Mouse (Mus musculus) liver, embryonic 14.5 days (tissue): ENCODE measurements around the gene Agps. TPM values are rescaled to one million over a fixed set of nuclear protein-coding genes. Genes with fewer than 3 reads are reported as not detected.

Experiments used
- ATAC-seq: fragments of 200-750 bp; cut with Nextera tagmentation; 2 replicates; pipeline ENCODE4 v1.8.0; 2017; ENCODE audit warnings: moderate number of reproducible peaks, mild to moderate bottlenecking, moderate library complexity; ENCODE audit not compliant: insufficient read depth
- DNase-seq, 3 experiments: peaks; one replicate each; pipeline ENCODE4 v3.0.0-alpha.2; 2012 to 2013; ENCODE audit warnings: low read depth in 3 of 3, low spot score in 3 of 3
- H3K27ac ChIP-seq: fragments of 300-500 bp; sonication (generic); 2 replicates; pipeline ENCODE4 v1.5.1; 2014; ENCODE audit warnings: moderate library complexity, mild to moderate bottlenecking, control low read depth, inconsistent platforms
- H3K27me3 ChIP-seq: fragments of 300-500 bp; sonication (generic); 2 replicates; pipeline ENCODE4 v1.6.1; 2014; ENCODE audit warnings: mild to moderate bottlenecking, low read length, moderate library complexity; ENCODE audit not compliant: control insufficient read depth, insufficient read depth
- H3K36me3 ChIP-seq: fragments of 300-500 bp; sonication (generic); replicated peaks from 2 replicates; pipeline ENCODE4 v1.6.1; 2014; ENCODE audit warnings: low read depth; ENCODE audit not compliant: control insufficient read depth, insufficient read depth
- H3K4me1 ChIP-seq, 2 experiments: fragments of 200-500 bp in 1 of 2; fragments of 300-500 bp in 1 of 2; sonication (generic) in 1 of 2; replicated peaks; 2 replicates each; pipeline ENCODE4 v1.6.1; 2012 to 2014; ENCODE audit warnings: antibody characterized with exemption in 1 of 2, inconsistent platforms in 1 of 2, low read length in 1 of 2; ENCODE audit not compliant: control insufficient read depth in 2 of 2, insufficient read depth in 2 of 2
- H3K4me2 ChIP-seq: fragments of 300-500 bp; sonication (generic); 2 replicates; pipeline ENCODE4 v1.6.1; 2014; ENCODE audit warnings: low read depth, mild to moderate bottlenecking, control low read depth, moderate library complexity
- H3K4me3 ChIP-seq, 2 experiments: fragments of 200-500 bp in 1 of 2; fragments of 300-500 bp in 1 of 2; sonication (generic) in 1 of 2; 2 replicates each; pipeline ENCODE4 v1.5.1; 2012 to 2014; ENCODE audit warnings: low read depth in 2 of 2, low read length in 2 of 2, mild to moderate bottlenecking in 2 of 2, control low read depth in 1 of 2, inconsistent platforms in 1 of 2, moderate library complexity in 1 of 2; ENCODE audit not compliant: insufficient read depth in 1 of 2
- H3K9ac ChIP-seq: fragments of 300-500 bp; sonication (generic); replicated peaks from 2 replicates; pipeline ENCODE4 v1.6.1; 2014; ENCODE audit warnings: mild to moderate bottlenecking, control low read depth, moderate library complexity
- H3K9me3 ChIP-seq: fragments of 300-500 bp; sonication (generic); 2 replicates; pipeline ENCODE4 v1.6.1; 2016; ENCODE audit warnings: low read length, mixed read lengths; ENCODE audit not compliant: control insufficient read depth
- CTCF ChIP-seq: IDR thresholded peaks from 2 replicates; pipeline ENCODE4 v1.5.1; 2016; ENCODE audit warnings: antibody characterized with exemption, low read depth, control low read depth
- EP300 ChIP-seq: IDR thresholded peaks from 2 replicates; pipeline ENCODE4 v1.6.1; 2016; ENCODE audit warnings: antibody characterized with exemption, low read depth
- WGBS: fragments of 180-500 bp; shearing (Covaris S2); extraction: QIAGEN DNeasy Blood & Tissue Kit; methylation state at CpG from one replicate; pipeline ENCODE4 v1.1.7; 2014; ENCODE audit not compliant: insufficient replicate concordance; 5-methylcytosine and 5-hydroxymethylcytosine counted together
- polyA plus RNA-seq, 2 experiments: library from polyadenylated mRNA; depleted of rRNA in 1 of 2; stranded (reverse) in 1 of 2; unstranded in 1 of 2; fragments of >200 nt; fragmentation: Nextera tagmentation in 1 of 2; extraction: Ambion mirVana in 1 of 2; gene quantifications; 2 replicates each; pipeline versions ENCODE4 v1.2.1 to v1.2.3; 2012 to 2014

Agps gene
- polyA plus RNA-seq, 2 experiments = 5.6 to 13.8 TPM

DNA sequence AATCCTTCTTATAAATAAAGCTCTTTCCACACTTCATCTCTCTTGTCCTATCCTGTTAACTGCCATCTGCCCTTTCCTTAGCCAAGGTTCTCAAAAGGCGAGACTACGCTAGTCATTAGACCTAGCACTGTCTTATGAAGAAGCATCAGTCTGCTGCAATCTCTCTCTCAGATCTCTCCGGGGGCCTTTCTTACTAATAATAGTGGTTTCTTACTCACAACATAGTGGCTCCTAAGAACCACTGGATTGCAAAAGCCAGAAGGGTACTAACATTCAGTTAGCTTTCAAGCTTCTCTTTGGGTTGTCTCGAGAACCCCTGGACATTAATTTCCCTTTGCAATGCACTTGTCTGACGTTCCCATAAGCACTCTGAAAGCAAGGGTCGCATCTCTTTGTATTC is 26.2 kb upstream of the Agps start:
- no peak for TF ChIP-seq EP300
- TF ChIP-seq CTCF = no peak
- Histone ChIP-seq H3K4me3 (no peak overlapping the region), H3K4me1 (no peaks in the 10 kb centered on the region), H3K36me3 (no peaks in the 10 kb centered on the region), H3K27me3 (no peaks in the 10 kb centered on the region), H3K9ac (no peak overlapping the region), H3K27ac (no peak overlapping the region), H3K9me3 (no peaks in the 10 kb centered on the region), H3K4me2 (no peak overlapping the region)
- 60% methylated on average over 6 of the region's 6 CpGs for WGBS
- ATAC-seq = no peak
- DNase-seq = no peak

DNA sequence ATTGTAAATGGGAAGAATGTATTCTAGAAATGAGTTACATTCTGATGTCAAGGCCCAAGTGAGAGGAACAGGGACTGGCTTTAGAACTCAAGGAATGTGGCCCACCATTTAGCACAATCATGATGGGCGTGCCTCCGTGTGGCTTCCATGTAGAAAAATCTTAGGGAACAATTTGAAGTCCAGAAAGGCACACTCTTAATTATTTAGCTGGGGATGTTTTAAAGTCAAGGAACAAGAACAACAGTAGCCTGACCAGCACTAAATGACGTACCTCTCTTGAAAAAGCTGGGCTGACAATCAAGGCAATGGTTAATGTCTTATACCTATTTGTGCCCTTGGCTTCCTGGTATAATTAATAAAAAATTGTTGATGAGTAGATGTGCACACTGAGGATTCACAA is 25.1 kb upstream of the Agps start:
- TF ChIP-seq CTCF = no peak
- no peak for TF ChIP-seq EP300
- Histone ChIP-seq H3K36me3 (no peaks in the 10 kb centered on the region), H3K27me3 (no peaks in the 10 kb centered on the region), H3K4me1 (no peaks in the 10 kb centered on the region), H3K4me3 (no peak overlapping the region), H3K9me3 (no peaks in the 10 kb centered on the region), H3K4me2 (no peak overlapping the region), H3K9ac (no peak overlapping the region), H3K27ac (no peak overlapping the region)
- ATAC-seq (no peak), DNase-seq (no peak)
- 83% methylated on average over 3 of the region's 3 CpGs for WGBS

DNA sequence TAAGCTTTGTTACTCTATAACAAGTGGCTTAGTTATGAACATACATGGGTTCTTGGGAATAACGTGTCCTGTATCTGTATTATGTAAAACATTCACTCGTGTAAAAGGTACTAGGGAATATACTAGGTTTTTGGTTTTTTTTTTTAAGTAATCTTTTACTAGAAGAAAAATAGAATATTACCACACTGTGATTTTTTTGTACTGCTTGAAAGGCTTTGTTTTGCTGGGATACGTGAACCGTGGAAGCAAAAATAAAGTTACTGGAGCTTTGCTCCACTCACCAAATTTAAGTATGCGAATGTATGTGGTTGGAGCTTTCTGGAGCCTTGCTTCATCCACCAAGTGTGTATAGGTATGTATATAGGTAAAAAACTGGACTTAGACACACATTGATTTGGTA is 24.5 kb upstream of the Agps start:
- Histone ChIP-seq H3K9me3 (no peaks in the 10 kb centered on the region), H3K27me3 (no peaks in the 10 kb centered on the region), H3K27ac (no peak overlapping the region), H3K4me2 (no peak overlapping the region), H3K4me1 (no peaks in the 10 kb centered on the region), H3K4me3 (no peak overlapping the region), H3K36me3 (no peaks in the 10 kb centered on the region), H3K9ac (no peak overlapping the region)
- ATAC-seq (no peak), DNase-seq (no peak)
- TF ChIP-seq EP300 (no peak), CTCF (no peak)
- WGBS = 81% methylated on average over 5 of the region's 5 CpGs

DNA sequence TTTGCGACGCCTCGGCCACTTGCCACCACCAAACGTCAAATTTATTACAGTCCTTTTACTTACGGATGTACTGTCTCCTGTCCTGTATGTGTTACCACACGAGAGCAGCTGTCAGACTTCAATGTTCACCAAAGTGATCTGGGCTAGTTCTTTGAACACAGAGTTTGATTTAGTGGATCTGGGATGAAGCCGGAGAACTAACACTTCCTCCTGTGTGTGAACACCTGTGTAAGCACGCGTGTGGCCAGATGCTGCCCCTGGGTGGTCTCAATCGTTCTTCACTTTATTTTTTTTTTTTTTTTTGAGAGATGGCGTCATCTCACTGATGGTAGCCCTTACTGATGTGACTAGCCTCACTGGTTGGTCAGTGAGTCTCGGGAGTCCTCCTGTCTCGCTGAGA is 17.1 kb upstream of the Agps start:
- DNase-seq = no peak
- Histone ChIP-seq H3K4me2 (no peak overlapping the region), H3K9me3 (no peaks in the 10 kb centered on the region), H3K4me1 (no peaks in the 10 kb centered on the region), H3K36me3 (no peaks in the 10 kb centered on the region), H3K4me3 (no peak overlapping the region), H3K27me3 (no peaks in the 10 kb centered on the region), H3K9ac (no peak overlapping the region), H3K27ac (no peak overlapping the region)
- no peak for ATAC-seq
- 73% methylated on average over 13 of the region's 13 CpGs for WGBS
- no peak for TF ChIP-seq CTCF
- TF ChIP-seq EP300 = no peak

DNA sequence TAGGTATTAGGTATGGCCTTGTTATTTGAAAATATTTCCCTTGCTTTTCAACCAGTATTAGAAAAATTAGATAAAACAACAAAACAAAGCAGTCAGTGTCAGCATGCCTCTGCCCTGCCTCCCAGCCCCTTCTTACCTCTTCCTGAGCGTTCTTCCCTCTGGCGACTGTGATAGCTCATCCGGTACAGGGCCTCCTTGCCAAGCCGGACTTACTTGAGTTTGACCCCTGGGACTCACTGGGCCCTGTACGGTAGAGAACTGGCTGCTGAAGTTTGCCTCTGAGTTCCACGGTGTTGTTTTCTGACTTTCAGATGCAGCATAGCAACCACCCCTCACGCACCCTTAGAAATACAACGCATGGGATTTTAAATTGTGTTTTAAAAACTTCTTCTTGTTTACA is 16.5 kb upstream of the Agps start:
- ATAC-seq (no peak), DNase-seq (no peak)
- Histone ChIP-seq H3K9ac (no peak overlapping the region), H3K4me1 (no peaks in the 10 kb centered on the region), H3K27ac (no peak overlapping the region), H3K4me3 (no peak overlapping the region), H3K9me3 (no peaks in the 10 kb centered on the region), H3K36me3 (no peaks in the 10 kb centered on the region), H3K4me2 (no peak overlapping the region), H3K27me3 (no peaks in the 10 kb centered on the region)
- TF ChIP-seq EP300 (no peak), CTCF (no peak)
- 51% methylated on average over 8 of the region's 8 CpGs for WGBS
